Mouse (Mus musculus) large intestine, adult 2 months (tissue): Measurements from ENCODE around the gene Arid4b. TPM values are rescaled to one million over a fixed set of nuclear protein-coding genes. Genes with fewer than 3 reads are reported as not detected.

Experiments used
- DNase-seq: peaks from one replicate; pipeline ENCODE4 v3.0.0-alpha.2; 2012; ENCODE audit warnings: low read depth, low spot score
- WGBS: fragments of 180-500 bp; shearing (Covaris S2); methylation state at CpG from one replicate; pipeline ENCODE4 v1.1.7; 2018; 5-methylcytosine and 5-hydroxymethylcytosine counted together
- polyA plus RNA-seq: library from polyadenylated mRNA; depleted of rRNA; stranded (reverse); fragments of >200 nt; gene quantifications from 2 replicates; pipeline ENCODE4 v1.2.3, GENCODE M21; 2012

The Arid4b gene
- polyA plus RNA-seq, 1 experiment, result 2.6 TPM

DNA sequence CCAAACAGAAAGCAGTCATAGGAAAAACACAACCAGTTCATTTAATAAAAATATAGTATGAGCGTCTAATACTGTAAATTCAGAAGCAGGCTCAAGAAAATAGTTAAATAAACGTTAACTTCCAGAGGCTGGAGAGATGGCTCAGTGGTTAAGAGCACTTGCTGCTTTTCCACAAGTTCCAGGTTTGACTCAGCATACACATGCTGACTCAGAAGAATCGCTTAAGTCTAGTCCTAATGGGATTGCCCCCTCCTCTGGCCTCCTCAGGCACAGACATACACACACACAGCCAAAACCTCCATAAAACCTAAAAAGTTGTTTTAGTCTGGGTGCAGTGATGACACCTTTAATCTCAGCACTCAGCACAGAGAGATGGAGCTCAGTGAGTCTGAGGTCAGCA is 6.2 kb upstream of the Arid4b start:
- DNase-seq, result no peak
- 77% methylated on average over 3 of the region's 3 CpGs for WGBS

DNA sequence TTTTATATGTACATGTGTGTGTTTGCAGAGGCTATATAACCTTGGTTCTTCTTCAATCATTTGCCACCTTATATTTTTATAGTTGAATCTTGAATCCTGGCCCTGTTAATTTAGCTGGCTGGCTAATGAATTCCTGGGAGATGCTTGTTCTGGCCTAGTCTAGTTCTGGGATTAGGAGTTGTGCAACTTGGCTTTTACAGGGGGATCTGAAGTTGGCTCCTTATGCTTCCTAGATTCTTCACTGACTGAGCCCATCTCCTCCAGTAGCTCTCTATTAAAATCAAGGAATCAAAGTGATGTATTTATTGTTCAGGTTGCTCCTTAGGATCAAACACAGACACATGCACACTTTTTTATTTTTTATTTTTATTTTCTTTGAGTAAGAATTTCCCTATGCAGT is 3.5 kb upstream of the Arid4b start:
- no peak for DNase-seq

DNA sequence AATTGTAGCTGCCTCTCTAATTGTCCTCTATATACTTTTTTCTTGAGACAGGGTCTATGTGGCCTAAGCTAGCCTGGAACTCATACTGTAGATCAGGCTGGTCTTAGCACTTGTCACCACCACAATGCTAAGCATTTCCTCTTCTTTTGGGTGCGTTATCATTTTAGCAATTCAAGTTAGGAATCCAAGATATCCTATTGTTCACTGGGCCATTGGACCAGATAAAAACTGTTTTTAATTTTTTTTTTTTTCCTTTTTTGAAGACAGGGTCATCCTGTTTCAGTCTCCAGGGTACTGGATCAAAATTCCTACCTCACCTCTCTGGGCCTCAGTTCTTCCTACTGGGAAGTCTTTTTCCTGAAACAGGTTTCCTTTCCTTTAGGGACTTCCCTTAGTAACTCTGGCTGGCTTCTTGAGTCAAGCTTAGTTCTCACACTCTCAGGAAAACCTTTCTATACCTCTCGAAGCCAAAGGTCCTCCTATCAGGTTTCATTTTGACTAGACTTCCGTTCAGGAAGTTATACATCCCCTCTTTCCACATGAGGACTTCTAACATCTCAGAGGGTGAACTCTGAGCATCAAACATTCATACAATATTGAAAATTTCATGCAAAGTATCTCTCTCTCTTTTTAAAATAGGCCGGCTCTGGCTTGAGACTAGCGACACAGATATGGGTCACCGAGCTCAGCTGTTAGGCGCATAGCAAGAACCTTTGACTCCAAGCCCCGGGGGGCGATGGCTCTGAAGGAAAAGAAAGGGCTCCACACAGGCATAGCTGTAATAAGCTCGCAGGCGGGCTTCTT is 621 bp upstream of the Arid4b start:
- DNase-seq, result peak; percentile 25
- 6% methylated on average over 11 of the region's 11 CpGs for WGBS

DNA sequence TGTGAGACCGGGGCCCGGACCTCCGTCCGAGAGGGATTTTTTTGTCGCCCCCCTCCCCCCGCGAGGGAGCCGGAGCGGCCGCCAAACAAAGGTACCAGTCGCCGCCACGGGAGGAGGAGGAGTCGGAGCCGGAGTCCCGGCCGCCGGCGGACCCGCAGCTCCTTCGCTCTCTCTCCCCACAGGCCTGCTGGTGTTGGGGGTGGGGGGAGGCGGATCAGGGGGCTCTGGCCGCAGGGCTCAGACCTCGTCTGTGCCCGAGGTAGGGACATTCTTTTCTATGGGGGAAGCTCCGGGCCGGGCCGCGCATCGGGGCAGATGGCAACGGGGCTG is 875 bp downstream of the Arid4b start:
- WGBS, result 1% methylated on average over 19 of the region's 31 CpGs
- no peak for DNase-seq

DNA sequence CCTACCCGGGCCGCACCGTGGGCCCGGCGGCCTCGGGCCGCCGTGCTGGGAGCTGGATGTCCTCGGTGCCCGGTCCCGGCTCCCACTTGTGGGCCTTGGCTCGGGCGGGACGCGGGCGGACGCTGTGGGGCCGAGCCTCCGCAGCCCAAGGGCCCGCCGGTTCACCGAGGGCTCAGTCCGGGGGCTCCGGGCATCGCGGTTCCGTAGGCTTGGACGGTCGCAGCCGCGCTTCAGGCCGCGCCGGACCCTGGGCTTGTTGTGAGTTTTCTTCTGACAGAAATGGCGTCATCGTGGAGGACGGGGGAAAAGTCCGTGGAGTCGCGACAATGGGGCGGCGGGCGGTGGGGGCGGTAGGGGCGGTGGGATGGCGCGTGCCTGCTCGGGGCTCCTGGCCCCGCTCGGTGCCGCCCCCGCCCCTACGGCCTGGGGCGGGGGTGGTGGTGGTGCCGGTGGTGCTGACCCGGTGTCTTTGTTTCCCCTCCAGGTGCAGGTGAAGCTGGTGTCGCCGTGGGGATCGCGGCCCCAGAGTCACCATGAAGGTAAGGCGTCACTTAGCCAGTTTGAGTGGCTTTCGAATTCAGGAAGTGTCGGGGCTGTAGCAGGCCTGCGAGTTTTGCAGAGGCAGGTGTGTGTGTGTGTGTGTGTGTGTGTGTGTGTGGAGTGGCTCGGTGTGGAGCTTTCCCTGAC is 1.5 kb downstream of the Arid4b start:
- no peak for DNase-seq

DNA sequence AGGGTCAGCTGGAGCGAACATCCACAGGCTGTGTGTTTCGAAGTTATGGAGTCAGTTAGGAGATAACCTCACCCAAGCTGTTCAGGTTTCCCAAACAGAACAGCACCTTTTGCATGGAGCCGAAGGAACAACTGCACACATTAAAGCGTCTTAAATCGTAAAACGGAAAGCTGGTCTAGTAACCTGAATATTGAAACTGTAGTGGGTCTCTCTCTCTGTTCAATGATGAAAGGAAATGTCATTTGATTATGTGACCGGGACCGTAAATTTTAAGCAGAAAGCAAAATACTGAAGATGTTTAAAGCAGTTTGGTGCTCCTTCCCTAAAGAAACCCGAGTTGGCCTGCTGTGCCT is 2.0 kb downstream of the Arid4b start:
- WGBS, result 3% methylated on average over 9 of the region's 9 CpGs
- no peak for DNase-seq

More for the DNA sequence above, 1.5 kb downstream of the Arid4b start:
- 1% methylated on average over 65 of the region's 65 CpGs for WGBS

DNA sequence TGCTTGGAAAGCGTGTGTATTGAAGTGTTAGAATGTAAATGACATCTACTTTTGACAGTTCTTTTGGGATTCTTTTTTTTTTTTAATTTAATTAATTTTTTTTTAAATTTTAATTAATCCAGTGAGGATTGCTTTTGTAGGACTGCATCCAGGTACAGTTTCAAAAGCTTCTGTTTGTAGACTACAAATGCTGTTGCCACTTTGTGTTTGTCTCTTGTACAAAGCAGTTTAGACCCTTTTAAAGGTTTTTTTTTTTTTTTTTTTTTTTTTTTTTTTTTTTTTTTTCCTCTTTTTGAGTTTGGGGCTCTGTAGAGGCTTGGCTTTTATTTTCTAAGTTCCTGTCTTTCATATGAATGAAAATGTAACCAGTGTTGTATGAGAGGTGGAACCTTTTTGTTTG is 2.7 kb downstream of the Arid4b start:
- 81% methylated on average over 1 of the region's 1 CpGs for WGBS
- no peak for DNase-seq

DNA sequence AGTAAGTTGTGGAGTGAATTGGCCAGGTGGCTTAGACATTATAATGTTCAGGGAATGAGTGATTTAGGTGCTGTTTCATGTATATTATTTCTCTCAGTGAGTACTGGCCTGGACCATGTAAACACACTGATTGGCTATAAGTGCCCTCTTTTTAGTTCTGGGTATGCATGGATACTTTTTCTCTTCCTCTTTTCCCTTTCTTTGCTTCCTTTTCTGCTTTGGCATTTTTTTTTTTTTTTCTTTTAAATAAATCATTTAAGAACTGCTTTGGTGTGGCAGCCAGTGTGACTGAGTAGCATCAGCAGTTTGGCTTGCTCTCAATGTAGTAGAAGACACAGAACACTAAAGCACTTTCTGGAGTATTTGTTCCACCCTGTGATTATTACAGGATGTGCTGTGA is 5.0 kb downstream of the Arid4b start:
- no peak for DNase-seq

DNA sequence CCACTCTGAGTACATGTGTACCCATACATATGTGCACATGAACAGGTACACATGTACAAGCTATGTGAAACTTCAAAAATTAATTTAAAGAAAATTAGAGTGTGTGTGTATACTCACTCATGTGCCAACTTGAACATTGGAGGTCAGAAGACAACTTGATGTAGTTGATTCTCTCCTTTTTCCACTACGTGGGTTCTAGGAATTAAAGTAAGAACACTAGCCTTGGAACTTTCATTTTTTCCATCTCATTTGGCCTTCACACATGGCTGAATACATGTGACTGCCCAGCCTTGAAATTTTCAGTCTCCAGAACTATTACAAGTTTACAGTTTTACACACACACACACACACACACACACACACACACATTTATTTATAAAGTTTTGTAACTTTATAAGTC is 6.3 kb downstream of the Arid4b start:
- WGBS, result 84% methylated on average over 1 of the region's 1 CpGs
- DNase-seq, result no peak

DNA sequence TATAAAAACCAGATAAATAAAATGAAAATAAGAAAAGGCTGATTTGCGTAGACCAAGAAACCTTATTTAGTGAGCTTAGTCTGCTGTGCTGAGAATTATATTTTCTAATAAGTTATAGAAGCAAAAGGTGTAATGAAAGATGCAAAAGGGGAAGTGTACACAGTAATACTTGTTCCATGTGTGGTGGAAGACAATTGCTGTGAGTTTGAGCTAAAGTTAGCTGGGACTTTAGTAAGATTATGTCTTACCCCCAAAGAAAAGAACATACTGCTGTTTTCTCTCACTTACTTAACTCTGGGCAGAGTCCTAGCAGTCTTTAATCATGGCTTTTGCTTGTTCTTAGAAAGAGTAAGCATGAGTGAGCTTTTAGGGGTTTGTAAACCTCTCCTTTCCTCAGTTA is 11.3 kb downstream of the Arid4b start:
- no peak for DNase-seq
- 78% methylated on average over 1 of the region's 1 CpGs for WGBS

DNA sequence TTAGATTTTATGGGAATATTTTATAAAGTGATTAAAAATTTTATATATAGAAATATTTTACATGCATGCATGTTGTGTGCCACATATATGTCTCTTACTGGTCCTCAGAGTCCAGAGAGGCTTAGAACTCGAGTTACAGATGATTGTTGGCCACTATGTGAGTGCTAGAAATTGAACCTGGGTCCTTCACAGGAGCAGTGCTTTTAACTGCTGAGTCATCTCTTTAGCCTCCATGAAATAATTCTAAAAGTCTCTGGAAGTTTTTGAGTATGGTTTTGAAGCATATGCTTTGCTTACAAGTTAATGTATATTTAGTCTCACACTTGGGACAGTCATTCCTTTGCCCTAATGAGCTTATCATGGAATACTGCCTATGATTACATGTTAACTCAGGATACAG is 12.3 kb downstream of the Arid4b start:
- 73% methylated on average over 1 of the region's 1 CpGs for WGBS
- DNase-seq, result no peak

DNA sequence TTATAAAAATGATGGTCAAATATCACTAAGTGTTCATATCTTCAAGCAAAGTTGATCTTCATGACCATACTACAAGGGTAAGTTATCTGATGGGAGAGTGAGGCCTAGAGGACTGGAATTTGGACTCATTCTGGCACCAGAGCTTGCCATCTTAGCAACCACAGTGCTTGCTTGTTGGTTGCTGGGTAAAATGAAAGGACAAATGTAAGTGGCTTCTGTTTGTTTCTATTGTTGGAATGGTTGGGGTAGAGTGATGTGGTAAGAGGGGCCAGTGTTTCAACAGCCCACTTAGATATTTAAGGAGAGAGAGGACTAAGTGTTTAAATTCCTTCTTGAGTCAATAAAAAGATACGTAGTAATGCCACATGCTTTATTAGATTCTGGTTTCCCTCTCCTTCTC is 25.6 kb downstream of the Arid4b start:
- no peak for DNase-seq
- WGBS, result 53% methylated on average over 1 of the region's 1 CpGs

DNA sequence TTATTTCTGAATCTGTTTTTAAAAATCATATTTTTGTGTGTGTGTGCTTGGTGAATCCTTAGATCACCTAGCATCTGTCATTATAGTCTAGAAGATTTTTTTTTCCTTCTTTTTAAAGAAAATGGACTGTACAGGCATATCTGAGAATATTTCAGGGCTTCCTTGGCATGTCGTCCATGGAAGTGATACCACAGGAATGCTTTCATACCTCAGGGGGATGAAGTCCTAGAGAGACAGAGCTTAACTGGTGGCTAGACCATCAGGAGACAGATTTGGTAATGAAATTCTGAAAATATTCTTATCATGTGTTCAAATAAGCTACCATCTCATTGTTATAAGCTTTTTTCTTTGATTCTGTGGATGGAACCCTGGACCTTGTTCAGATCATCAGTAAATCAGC is 40.0 kb downstream of the Arid4b start:
- 69% methylated on average over 1 of the region's 1 CpGs for WGBS
- no peak for DNase-seq

DNA sequence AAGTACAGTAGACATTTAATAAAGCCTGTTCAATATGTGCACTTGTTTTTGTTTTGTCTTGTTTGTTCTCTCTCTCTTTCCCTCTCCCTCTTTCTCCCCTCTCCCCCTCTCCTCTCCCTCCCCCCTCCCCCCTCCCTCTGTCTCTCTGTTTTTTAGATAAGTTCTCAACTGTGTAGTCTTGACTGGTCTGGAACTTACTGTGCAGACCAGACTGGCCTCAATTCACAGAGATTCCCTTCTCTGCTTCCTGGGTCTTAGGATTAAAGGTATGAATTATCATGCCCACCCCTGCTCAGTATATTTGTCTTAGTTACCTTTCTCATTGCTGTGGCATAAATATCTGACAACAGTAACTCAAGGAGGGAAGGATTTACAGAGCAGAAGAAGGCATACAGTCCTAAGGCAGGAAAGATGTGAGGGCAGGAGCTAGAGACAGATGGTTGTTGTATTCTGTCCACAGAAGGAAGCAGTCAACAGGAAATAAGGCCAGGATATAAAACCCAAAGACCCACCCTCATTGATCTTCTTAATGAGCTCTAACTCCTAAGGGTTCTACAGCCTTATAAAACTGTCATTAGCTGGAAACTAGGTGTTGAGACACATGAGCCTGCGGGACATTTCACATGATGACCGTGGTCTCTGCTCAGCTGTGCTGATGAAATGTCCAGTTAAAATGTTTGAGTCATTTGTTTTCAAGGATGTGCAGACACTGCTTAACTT is 47.3 kb downstream of the Arid4b start:
- DNase-seq, result no peak
- WGBS, result 55% methylated on average over 2 of the region's 2 CpGs

DNA sequence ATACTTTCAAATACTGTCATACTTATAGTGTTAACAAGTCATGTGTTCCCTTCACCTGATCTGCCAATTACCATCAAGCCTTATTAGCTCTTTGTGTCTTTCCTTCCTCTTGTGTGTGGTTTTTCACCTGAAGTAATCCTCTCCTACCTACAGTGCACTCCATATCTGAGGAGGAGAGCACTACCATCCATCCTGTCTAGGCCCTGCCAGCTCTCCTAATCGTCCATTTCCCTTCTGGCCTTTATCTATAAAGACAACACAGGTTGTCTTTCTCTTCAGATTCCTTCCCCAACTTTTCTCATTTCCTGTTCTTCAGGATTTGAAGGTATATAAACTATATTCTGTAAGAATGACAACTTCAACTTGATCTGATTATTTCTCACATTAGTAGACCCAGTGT is 48.1 kb downstream of the Arid4b start:
- WGBS, result 43% methylated on average over 1 of the region's 1 CpGs
- DNase-seq, result no peak

DNA sequence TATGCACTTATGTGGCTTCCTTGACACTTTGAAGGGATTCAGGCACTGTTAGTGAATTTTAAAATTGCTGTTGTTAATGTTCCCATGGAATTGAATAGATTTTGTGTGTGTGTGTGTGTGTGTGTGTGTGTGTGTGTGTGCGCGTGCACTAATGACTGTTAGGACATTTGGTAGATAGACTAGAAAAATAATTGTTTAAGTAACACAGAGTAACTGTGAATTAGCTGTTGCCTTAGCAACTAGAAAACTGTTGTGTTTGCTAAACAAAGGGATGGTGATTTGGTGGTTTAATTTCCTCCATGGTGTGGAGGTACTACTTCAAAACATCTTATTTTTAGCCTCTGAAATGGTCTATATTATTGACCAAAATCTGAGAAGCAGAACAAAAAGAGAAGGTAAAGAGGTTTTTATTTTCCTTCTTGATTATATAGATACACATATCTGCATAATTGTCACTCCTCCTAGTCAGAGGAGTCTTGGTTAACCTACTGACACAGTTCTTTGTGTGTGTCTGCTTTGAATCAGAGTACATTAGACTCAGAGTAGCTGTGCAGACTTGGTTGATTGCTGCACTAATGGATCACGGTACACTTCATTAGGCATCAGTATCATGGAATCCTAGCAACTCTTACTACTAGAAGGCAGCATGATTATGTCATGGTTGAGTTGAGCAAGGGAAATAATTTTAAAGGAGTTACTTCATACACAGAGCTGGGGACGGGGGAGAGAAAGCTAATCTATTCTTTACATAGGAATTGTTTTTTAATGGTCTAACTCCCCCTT is 50.9 kb downstream of the Arid4b start:
- DNase-seq, result no peak
- 91% methylated on average over 4 of the region's 4 CpGs for WGBS

DNA sequence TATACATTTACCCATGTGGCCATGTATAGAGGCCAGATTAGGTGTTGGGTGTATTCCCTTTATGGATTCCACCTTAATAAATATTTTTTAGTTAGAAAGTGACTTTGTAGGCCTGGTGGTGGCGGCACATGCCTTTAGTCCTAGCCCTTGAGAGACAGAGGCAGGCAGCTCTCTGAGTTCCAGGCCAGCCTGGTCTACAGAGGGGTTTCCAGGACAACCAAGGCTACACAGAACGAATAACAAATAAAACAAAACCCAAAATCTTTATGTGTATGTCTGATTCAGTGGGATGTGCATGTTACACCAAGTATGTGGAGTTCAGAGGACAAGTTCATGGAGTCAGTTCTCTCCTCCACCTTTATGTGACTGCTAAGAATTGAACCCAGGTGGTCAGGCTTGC is 52.8 kb downstream of the Arid4b start:
- 100% methylated on average over 2 of the region's 2 CpGs for WGBS
- DNase-seq, result no peak

DNA sequence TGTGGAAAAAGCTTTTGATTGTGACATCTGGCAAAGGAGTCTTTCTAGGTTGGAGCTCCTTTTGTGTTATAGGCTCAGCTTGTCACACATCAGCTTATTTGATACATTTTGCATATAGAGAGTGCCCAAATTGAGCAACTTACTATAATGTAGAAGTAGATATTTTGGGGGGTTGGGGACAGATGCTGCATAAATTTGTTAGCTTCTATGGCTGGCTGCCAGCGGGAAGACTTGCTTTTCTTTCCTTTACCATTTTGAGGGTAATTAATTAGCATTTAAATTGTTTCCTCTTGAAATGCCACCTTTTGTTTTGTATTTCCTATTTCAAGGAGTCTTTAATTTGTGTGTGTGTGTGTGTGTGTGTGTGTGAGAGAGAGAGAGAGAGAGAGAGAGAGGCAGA is 68.6 kb downstream of the Arid4b start:
- DNase-seq, result no peak
- WGBS, result 91% methylated on average over 1 of the region's 1 CpGs

DNA sequence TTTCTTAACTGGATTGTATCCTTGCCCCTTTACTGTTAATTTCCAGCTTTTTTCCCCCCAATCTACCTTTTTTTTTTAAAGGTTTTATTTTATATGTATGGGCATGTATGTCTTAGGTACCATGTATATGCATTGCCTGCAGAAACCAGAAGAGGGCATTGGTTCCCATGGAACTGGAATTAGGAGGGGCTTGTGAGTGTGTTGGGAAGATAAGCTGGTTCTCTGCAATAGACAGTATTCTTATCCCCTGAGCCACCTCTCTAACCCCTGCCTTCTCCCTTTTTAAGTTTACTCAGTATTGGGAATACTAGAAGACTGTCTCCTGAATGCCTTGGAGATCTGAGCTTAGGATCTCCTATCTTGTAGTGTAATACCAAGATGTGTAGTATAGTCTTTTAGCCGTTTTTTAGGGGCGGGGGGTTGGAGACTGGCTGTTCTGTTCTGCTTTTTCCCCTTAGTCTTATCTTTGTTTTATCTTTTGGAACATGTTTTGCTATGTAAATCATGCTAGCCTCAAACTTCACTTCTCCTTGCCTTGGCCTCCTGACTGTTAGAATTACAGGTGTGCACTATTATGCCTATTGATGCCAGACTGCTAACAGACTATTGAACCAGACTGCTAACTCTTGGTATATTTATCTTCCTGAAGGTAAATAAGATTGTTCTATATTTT is 79.4 kb downstream of the Arid4b start:
- WGBS, result 89% methylated on average over 2 of the region's 2 CpGs
- DNase-seq, result no peak

DNA sequence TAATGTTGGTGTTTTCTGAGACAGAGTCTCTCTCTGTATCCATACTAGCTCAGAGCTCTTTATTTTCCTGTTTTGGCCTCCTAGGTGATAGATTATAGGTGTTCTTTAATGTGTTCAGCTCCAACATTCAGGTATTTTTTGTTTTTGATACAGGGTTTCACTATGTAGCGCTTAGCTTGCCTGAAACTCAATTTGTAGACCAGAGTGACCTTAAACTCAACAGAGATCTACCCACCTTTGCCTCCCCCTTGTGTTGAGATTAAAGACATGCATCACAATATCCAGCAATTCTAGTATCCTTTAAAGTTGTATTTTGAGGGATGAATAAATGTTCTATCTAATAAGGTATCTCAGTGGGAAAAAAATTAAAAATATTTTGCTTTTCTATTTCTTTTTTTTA is 115.0 kb downstream of the Arid4b start:
- WGBS, result 84% methylated on average over 1 of the region's 1 CpGs
- no peak for DNase-seq
